Mouse (Mus musculus) myocyte (in vitro differentiated cells): Measurements from ENCODE around the gene Mta3.

Experiments
- CEBPB ChIP-seq: IDR thresholded peaks from 2 replicates; pipeline ENCODE4 v1.6.1; 2011; ENCODE audit warnings: mild to moderate bottlenecking, moderate library complexity; ENCODE audit not compliant: poor library complexity, insufficient read depth, severe bottlenecking
- MAX ChIP-seq: IDR thresholded peaks from one replicate; pipeline ENCODE4 v1.6.1; 2011; ENCODE audit warnings: low read depth, mild to moderate bottlenecking, control low read depth
- MYOD1 ChIP-seq, 3 experiments: IDR thresholded peaks; one replicate each; pipeline ENCODE4 v1.6.1; 2011; ENCODE audit warnings: control low read depth in 2 of 3, low read depth in 2 of 3, mild to moderate bottlenecking in 2 of 3, moderate library complexity in 1 of 3; ENCODE audit not compliant: insufficient read length in 2 of 3, control insufficient read depth in 1 of 3
- MYOG ChIP-seq, 3 experiments: IDR thresholded peaks; one replicate each; pipeline ENCODE4 v1.6.1; 2011; ENCODE audit warnings: control low read depth in 2 of 3, low read depth in 2 of 3, mild to moderate bottlenecking in 2 of 3; ENCODE audit not compliant: insufficient read length in 2 of 3, control insufficient read depth in 1 of 3, insufficient read depth in 1 of 3
- POLR2A ChIP-seq: IDR thresholded peaks from one replicate; pipeline ENCODE4 v1.6.1; 2011; ENCODE audit warnings: low read depth, mild to moderate bottlenecking, control low read depth, moderate library complexity; ENCODE audit not compliant: insufficient read length
- POLR2AphosphoS2 ChIP-seq: IDR thresholded peaks from one replicate; pipeline ENCODE4 v1.6.1; 2011; ENCODE audit warnings: low read depth, control low read depth; ENCODE audit not compliant: insufficient read length
- REST ChIP-seq: IDR thresholded peaks from one replicate; pipeline ENCODE4 v1.6.1; 2011; ENCODE audit warnings: mild to moderate bottlenecking, control low read depth, moderate library complexity; ENCODE audit not compliant: insufficient read depth, insufficient read length
- TCF12 ChIP-seq: IDR thresholded peaks from one replicate; pipeline ENCODE4 v1.6.1; 2011; ENCODE audit warnings: mild to moderate bottlenecking, control low read depth; ENCODE audit not compliant: poor library complexity, insufficient read depth, severe bottlenecking
- TCF3 ChIP-seq: IDR thresholded peaks from one replicate; pipeline ENCODE4 v1.6.1; 2011; ENCODE audit warnings: low read depth, control low read depth; ENCODE audit not compliant: insufficient read length
- USF1 ChIP-seq: IDR thresholded peaks from one replicate; pipeline ENCODE4 v1.6.1; 2011; ENCODE audit warnings: low read depth, mild to moderate bottlenecking, control low read depth, moderate library complexity

- TF ChIP-seq TCF12, result no peak
- no peak for TF ChIP-seq MAX
- no peak for TF ChIP-seq TCF3
- TF ChIP-seq POLR2A, result no peak
- no peak for TF ChIP-seq MYOD1 (IDR thresholded peaks at IDR 0.05; ENCODE audit: control insufficient read depth in 1 of 3, insufficient read length in 2 of 3, low read depth in 2 of 3)
- TF ChIP-seq REST, result no peak
- no peak for TF ChIP-seq USF1
- TF ChIP-seq MYOG (IDR thresholded peaks at IDR 0.05; ENCODE audit: control insufficient read depth in 1 of 3, insufficient read depth in 1 of 3, insufficient read length in 2 of 3, low read depth in 2 of 3), result no peak
- TF ChIP-seq CEBPB, result no peak
- no peak for TF ChIP-seq POLR2AphosphoS2
Measured at GRCm38 (mm10) chr17:83837659-83838190, 131.8 kb downstream of the Mta3 start.
